ENCODE assay signal across 12 mouse cellular contexts in the genomic region with DNA sequence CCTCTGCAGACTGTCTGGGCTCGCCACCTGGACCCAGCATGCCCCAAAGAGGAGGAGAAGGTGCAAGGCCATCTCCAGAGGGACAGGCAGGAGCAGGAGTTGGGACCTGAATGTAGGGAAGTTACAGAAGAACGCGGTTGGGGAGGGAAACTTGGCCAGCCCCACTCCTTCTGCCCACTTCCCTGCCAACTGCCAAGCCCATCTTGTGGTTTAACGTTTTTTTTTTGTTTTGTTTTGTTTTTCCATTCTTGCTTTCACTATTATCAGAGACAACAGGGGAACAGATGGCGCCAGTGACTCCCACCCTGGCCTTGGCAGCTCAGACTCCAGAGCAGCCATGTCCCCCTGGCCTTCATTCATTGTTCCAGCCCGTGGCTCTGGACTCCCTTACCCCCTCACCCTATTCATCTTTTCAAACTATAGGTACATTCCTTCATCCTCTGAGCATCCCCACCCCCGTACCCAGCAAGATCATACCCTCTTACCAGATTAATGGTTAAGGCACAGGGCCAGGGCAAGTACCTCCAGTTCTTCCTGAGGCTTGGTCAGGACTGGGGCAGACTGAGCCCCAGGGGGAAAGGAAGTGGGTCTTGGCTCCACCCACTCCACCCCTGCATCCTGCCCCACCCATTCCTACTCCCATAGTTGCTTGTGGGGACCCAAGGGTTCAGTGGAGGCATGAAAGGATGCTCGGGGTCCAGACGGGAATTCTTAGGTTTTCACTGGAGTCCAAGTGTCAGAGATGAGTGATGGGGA. TPM values are rescaled to one million over a fixed set of nuclear protein-coding genes. Genes with fewer than 3 reads are reported as not detected.
DNase-seq lines count a peak whose midpoint lies in the region; ATAC-seq and TF ChIP-seq lines count a peak whose summit lies in the region.
"Had no signal": no experiment of that assay in that cellular context is flagged by ENCODE, and none has a peak within 500 bp of the region (broad histone marks: within the 10 kb centered on the region; RNA-seq: fewer than 3 reads in every experiment).

A gene (minus strand): TSS at position 562 of the 756 bp plus-strand sequence.

- H3K27ac ChIP-seq in liver, embryonic 13.5 days = peak within 1 kb of the TSS; percentile 92
- H3K27ac ChIP-seq: embryonic facial prominence, embryonic 15.5 days; limb, embryonic 12.5 days had no signal

- DNase-seq in 416B (ENCODE audit: low read depth) = peak; percentile 92
- peak; percentile 85 for DNase-seq in G1E (ENCODE audit: low spot score)
- peak; percentile 45 for DNase-seq in liver, embryonic 13.5 days
- peak; percentile 42 to 44 for DNase-seq in spleen, adult 18-20 months
- no peak for DNase-seq in ovary, postnatal 36 days (ENCODE audit: low spot score)
- no peak for DNase-seq in heart, postnatal 10 days
- no peak for DNase-seq in embryo, embryonic 10 days (ENCODE audit: low spot score)
- DNase-seq in right cerebral cortex, postnatal 4 days = no peak
- DNase-seq: kidney, adult 9 months had no signal

- H3K9ac ChIP-seq in liver, embryonic 13.5 days = peak within 1 kb of the TSS; percentile 64
- H3K9ac ChIP-seq: embryonic facial prominence, embryonic 15.5 days; heart, embryonic 12.5 days; limb, embryonic 12.5 days had no signal

- H3K9me3 ChIP-seq in G1E (replicated peaks) = no peaks in the 10 kb centered on the region
- H3K9me3 ChIP-seq in liver, embryonic 13.5 days (replicated peaks) = no peaks in the 10 kb centered on the region
- H3K9me3 ChIP-seq: embryonic facial prominence, embryonic 15.5 days; heart, embryonic 12.5 days; limb, embryonic 12.5 days had no signal

- TF ChIP-seq CTCF in G1E (IDR thresholded peaks at IDR 0.05; ENCODE audit: low read depth, low read length) = no peak

- H3K27me3 ChIP-seq in G1E (ENCODE audit: insufficient read depth, low read length) = no peaks in the 10 kb centered on the region
- no peaks in the 10 kb centered on the region for H3K27me3 ChIP-seq in liver, embryonic 13.5 days
- H3K27me3 ChIP-seq: embryonic facial prominence, embryonic 15.5 days had no signal

- ATAC-seq in G1E (ENCODE audit: extremely low read depth, insufficient number of reproducible peaks, low FRiP score, poor library complexity, severe bottlenecking) = peak; percentile 43
- peak; percentile 67 for ATAC-seq in liver, embryonic 13.5 days (ENCODE audit: low read depth)

- H3K36me3 ChIP-seq in G1E (replicated peaks) = peaks cover 51% of the 10 kb centered on the region
- H3K36me3 ChIP-seq in liver, embryonic 13.5 days = peaks cover 14% of the 10 kb centered on the region; the same call in 1 of the 2 replicates
- H3K36me3 ChIP-seq: embryonic facial prominence, embryonic 15.5 days; heart, embryonic 12.5 days; limb, embryonic 12.5 days had no signal

- peak within 1 kb of the TSS; percentile 66 for H3K4me2 ChIP-seq in liver, embryonic 13.5 days
- H3K4me2 ChIP-seq: embryonic facial prominence, embryonic 15.5 days; heart, embryonic 12.5 days; limb, embryonic 12.5 days had no signal

- peaks cover 87% of the 10 kb centered on the region for H3K4me1 ChIP-seq in G1E (ENCODE audit: insufficient read depth, low read depth, low read length)
- peaks cover 95% of the 10 kb centered on the region for H3K4me1 ChIP-seq in liver, embryonic 13.5 days (replicated peaks)
- H3K4me1 ChIP-seq: embryonic facial prominence, embryonic 15.5 days; heart, embryonic 12.5 days; limb, embryonic 12.5 days had no signal

- intact Hi-C loops in heart, postnatal 10 days (cut with DNase I) = no loop called here

- H3K4me3 ChIP-seq in G1E (ENCODE audit: low read depth, low read length) = peak within 1 kb of the TSS; percentile 75
- H3K4me3 ChIP-seq in liver, embryonic 13.5 days (replicated peaks) = peak within 1 kb of the TSS; percentile 49
- H3K4me3 ChIP-seq: embryonic facial prominence, embryonic 15.5 days; heart, embryonic 12.5 days; limb, embryonic 12.5 days had no signal

- 17% methylated on average over 9 of the region's 9 CpGs for WGBS in liver, embryonic 13.5 days (ENCODE audit: insufficient replicate concordance)

RNA-seq across cellular contexts. Expression of the gene that starts here (rescaled TPM):
- total RNA-seq in G1E (2014; fragmentation: Nextera tagmentation) (52.8 and 55.4 TPM in 2 replicates), G1E (2017) (251 and 278 TPM in 2 replicates)
- polyA plus RNA-seq in G1E (2012) = 81.4 and 90.2 TPM in 2 replicates
- 8.2 and 8.7 TPM in 2 replicates for polyA plus RNA-seq in liver, embryonic 13.5 days (2015; fragmentation: Nextera tagmentation; extraction: Ambion mirVana)
- total RNA-seq in heart, postnatal 10 days (2021) = under 1 TPM; 0.72 to 0.84 TPM
- polyA plus RNA-seq: limb, embryonic 12.5 days had no signal

Comparison
In these comparisons a context has a peak if more than half of its experiments do, and no peak if none do; other contexts are left out.
1. RNA of the gene that starts here (total RNA-seq): 52.8 to 278 TPM in G1E; 0.72 to 0.84 TPM in heart, postnatal 10 days; every median in the first group is over 10 times any median in the second.
2. DNase-seq: peak in 416B (single experiment), G1E (single experiment), liver, embryonic 13.5 days (single experiment) and spleen, adult 18-20 months (2 of 2); none in ovary, postnatal 36 days (single experiment), heart, postnatal 10 days (0 of 2), embryo, embryonic 10 days (single experiment) and right cerebral cortex, postnatal 4 days (single experiment).